Mouse (Mus musculus) liver, embryonic 14.5 days (tissue): ENCODE measurements around the gene Hrk. TPM values are rescaled to one million over a fixed set of nuclear protein-coding genes. Genes with fewer than 3 reads are reported as not detected.

Source experiments
- ATAC-seq: fragments of 200-750 bp; cut with Nextera tagmentation; 2 replicates; pipeline ENCODE4 v1.8.0; 2017; ENCODE audit warnings: moderate number of reproducible peaks, mild to moderate bottlenecking, moderate library complexity; ENCODE audit not compliant: insufficient read depth
- DNase-seq, 3 experiments: peaks; one replicate each; pipeline ENCODE4 v3.0.0-alpha.2; 2012 to 2013; ENCODE audit warnings: low read depth in 3 of 3, low spot score in 3 of 3
- H3K27ac ChIP-seq: fragments of 300-500 bp; sonication (generic); 2 replicates; pipeline ENCODE4 v1.5.1; 2014; ENCODE audit warnings: moderate library complexity, mild to moderate bottlenecking, control low read depth, inconsistent platforms
- H3K27me3 ChIP-seq: fragments of 300-500 bp; sonication (generic); 2 replicates; pipeline ENCODE4 v1.6.1; 2014; ENCODE audit warnings: mild to moderate bottlenecking, low read length, moderate library complexity; ENCODE audit not compliant: control insufficient read depth, insufficient read depth
- H3K36me3 ChIP-seq: fragments of 300-500 bp; sonication (generic); replicated peaks from 2 replicates; pipeline ENCODE4 v1.6.1; 2014; ENCODE audit warnings: low read depth; ENCODE audit not compliant: control insufficient read depth, insufficient read depth
- H3K4me1 ChIP-seq, 2 experiments: fragments of 200-500 bp in 1 of 2; fragments of 300-500 bp in 1 of 2; sonication (generic) in 1 of 2; replicated peaks; 2 replicates each; pipeline ENCODE4 v1.6.1; 2012 to 2014; ENCODE audit warnings: antibody characterized with exemption in 1 of 2, inconsistent platforms in 1 of 2, low read length in 1 of 2; ENCODE audit not compliant: control insufficient read depth in 2 of 2, insufficient read depth in 2 of 2
- H3K4me2 ChIP-seq: fragments of 300-500 bp; sonication (generic); 2 replicates; pipeline ENCODE4 v1.6.1; 2014; ENCODE audit warnings: low read depth, mild to moderate bottlenecking, control low read depth, moderate library complexity
- H3K4me3 ChIP-seq, 2 experiments: fragments of 200-500 bp in 1 of 2; fragments of 300-500 bp in 1 of 2; sonication (generic) in 1 of 2; 2 replicates each; pipeline ENCODE4 v1.5.1; 2012 to 2014; ENCODE audit warnings: low read depth in 2 of 2, low read length in 2 of 2, mild to moderate bottlenecking in 2 of 2, control low read depth in 1 of 2, inconsistent platforms in 1 of 2, moderate library complexity in 1 of 2; ENCODE audit not compliant: insufficient read depth in 1 of 2
- H3K9ac ChIP-seq: fragments of 300-500 bp; sonication (generic); replicated peaks from 2 replicates; pipeline ENCODE4 v1.6.1; 2014; ENCODE audit warnings: mild to moderate bottlenecking, control low read depth, moderate library complexity
- H3K9me3 ChIP-seq: fragments of 300-500 bp; sonication (generic); 2 replicates; pipeline ENCODE4 v1.6.1; 2016; ENCODE audit warnings: low read length, mixed read lengths; ENCODE audit not compliant: control insufficient read depth
- CTCF ChIP-seq: IDR thresholded peaks from 2 replicates; pipeline ENCODE4 v1.5.1; 2016; ENCODE audit warnings: antibody characterized with exemption, low read depth, control low read depth
- EP300 ChIP-seq: IDR thresholded peaks from 2 replicates; pipeline ENCODE4 v1.6.1; 2016; ENCODE audit warnings: antibody characterized with exemption, low read depth
- WGBS: fragments of 180-500 bp; shearing (Covaris S2); extraction: QIAGEN DNeasy Blood & Tissue Kit; methylation state at CpG from one replicate; pipeline ENCODE4 v1.1.7; 2014; ENCODE audit not compliant: insufficient replicate concordance; 5-methylcytosine and 5-hydroxymethylcytosine counted together
- polyA plus RNA-seq, 2 experiments: library from polyadenylated mRNA; depleted of rRNA in 1 of 2; stranded (reverse) in 1 of 2; unstranded in 1 of 2; fragments of >200 nt; fragmentation: Nextera tagmentation in 1 of 2; extraction: Ambion mirVana in 1 of 2; gene quantifications; 2 replicates each; pipeline versions ENCODE4 v1.2.1 to v1.2.3; 2012 to 2014

Gene Hrk
- polyA plus RNA-seq, 2 experiments, result 0.02 TPM; not detected in 1

DNA sequence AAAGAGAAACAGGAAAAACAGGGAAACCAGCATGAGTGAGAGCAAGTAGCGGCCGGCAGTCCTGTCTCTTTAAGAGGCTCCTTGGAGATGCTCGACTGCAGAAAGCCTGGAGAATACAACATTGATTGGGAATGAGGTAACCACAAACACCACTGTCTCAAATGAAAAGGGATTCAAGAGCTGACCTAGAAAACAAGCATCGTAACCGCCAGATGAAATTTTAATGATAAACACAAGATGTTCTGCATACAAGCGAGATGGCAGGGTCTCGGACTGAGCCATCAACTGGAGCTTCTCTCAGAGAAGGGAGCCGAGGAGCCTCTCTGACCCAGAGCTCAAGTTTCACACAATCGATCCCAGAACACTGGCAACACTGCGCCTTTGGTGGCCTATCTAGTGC, 41.4 kb upstream of the Hrk start:
- Histone ChIP-seq H3K27me3 (no peaks in the 10 kb centered on the region), H3K9me3 (no peaks in the 10 kb centered on the region), H3K4me3 (no peak overlapping the region), H3K27ac (no peak overlapping the region), H3K4me2 (no peak overlapping the region), H3K4me1 (no peaks in the 10 kb centered on the region), H3K9ac (no peak overlapping the region), H3K36me3 (no peaks in the 10 kb centered on the region; the same call in 1 of the 2 replicates)
- no peak for ATAC-seq
- DNase-seq, result no peak
- WGBS, result 77% methylated on average over 10 of the region's 10 CpGs
- TF ChIP-seq EP300, result no peak
- no peak for TF ChIP-seq CTCF

- 76% methylated on average over 4 of the region's 4 CpGs for WGBS
These were observed 37.8 kb upstream of the Hrk start for GRCm38 (mm10) chr5:118126671-118127070.

DNA sequence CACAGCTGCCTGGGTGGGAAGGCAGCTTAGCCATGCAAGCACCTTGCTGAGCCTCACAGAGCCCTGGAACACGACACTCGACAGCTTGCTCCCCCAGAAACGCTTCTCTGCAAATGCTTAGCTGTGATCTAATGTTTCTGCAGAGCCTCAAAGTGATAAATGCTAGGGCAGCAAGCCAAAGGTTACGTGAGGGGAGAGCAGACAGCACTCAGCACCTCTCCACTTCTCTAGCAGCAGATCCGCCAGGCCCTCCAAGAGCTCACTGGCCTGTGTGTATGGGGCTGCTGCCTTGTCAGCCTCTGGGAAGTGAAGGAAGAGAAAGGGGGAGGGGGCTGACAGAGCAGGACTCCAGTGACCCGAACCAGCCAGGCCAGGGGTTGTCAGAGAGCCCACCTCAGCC, 36.2 kb upstream of the Hrk start:
- TF ChIP-seq CTCF (no peak), EP300 (no peak)
- Histone ChIP-seq H3K4me2 (no peak overlapping the region), H3K4me3 (no peak overlapping the region), H3K9ac (no peak overlapping the region), H3K27me3 (no peaks in the 10 kb centered on the region), H3K36me3 (no peaks in the 10 kb centered on the region; the same call in 1 of the 2 replicates), H3K9me3 (no peaks in the 10 kb centered on the region), H3K27ac (no peak overlapping the region), H3K4me1 (no peaks in the 10 kb centered on the region)
- ATAC-seq, result no peak
- no peak for DNase-seq
- WGBS, result 72% methylated on average over 6 of the region's 6 CpGs

More at GRCm38 (mm10) chr5:118126671-118127070, 37.8 kb upstream of the Hrk start:
- H3K27me3 ChIP-seq, result no peaks in the 10 kb centered on the region
- H3K4me2 ChIP-seq, result no peak overlapping the region
- no peak overlapping the region for H3K4me3 ChIP-seq
- no peaks in the 10 kb centered on the region for H3K4me1 ChIP-seq
- H3K9me3 ChIP-seq, result no peaks in the 10 kb centered on the region
- H3K36me3 ChIP-seq, result no peaks in the 10 kb centered on the region; the same call in 1 of the 2 replicates
- DNase-seq (no peak), ATAC-seq (no peak)
- TF ChIP-seq CTCF (no peak), EP300 (no peak)
- H3K9ac ChIP-seq, result no peak overlapping the region
- no peak overlapping the region for H3K27ac ChIP-seq

- 78% methylated on average over 9 of the region's 9 CpGs for WGBS
- ATAC-seq, result no peak
These were observed 35.8 kb upstream of the Hrk start for GRCm38 (mm10) chr5:118128651-118129050.

GRCm38 (mm10) chr5:118136391-118136790, 28.1 kb upstream of the Hrk start:
- H3K27ac ChIP-seq, result no peak overlapping the region
- ATAC-seq (no peak), DNase-seq (no peak)
- H3K36me3 ChIP-seq, result no peaks in the 10 kb centered on the region
- TF ChIP-seq EP300, result no peak
- no peak for TF ChIP-seq CTCF
- H3K4me2 ChIP-seq, result no peak overlapping the region
- no peaks in the 10 kb centered on the region for H3K4me1 ChIP-seq
- no peaks in the 10 kb centered on the region for H3K27me3 ChIP-seq
- WGBS, result 72% methylated on average over 5 of the region's 5 CpGs
- no peak overlapping the region for H3K9ac ChIP-seq
- no peaks in the 10 kb centered on the region for H3K9me3 ChIP-seq
- H3K4me3 ChIP-seq, result no peak overlapping the region

More at GRCm38 (mm10) chr5:118128651-118129050, 35.8 kb upstream of the Hrk start:
- H3K4me2 ChIP-seq, result no peak overlapping the region
- H3K27me3 ChIP-seq, result no peaks in the 10 kb centered on the region
- H3K9me3 ChIP-seq, result no peaks in the 10 kb centered on the region
- no peak for TF ChIP-seq CTCF
- no peak for TF ChIP-seq EP300
- no peak overlapping the region for H3K27ac ChIP-seq
- no peak overlapping the region for H3K9ac ChIP-seq
- no peak overlapping the region for H3K4me3 ChIP-seq
- no peak for DNase-seq
- no peaks in the 10 kb centered on the region for H3K4me1 ChIP-seq
- no peaks in the 10 kb centered on the region; the same call in 1 of the 2 replicates for H3K36me3 ChIP-seq
